Mouse (Mus musculus) liver, adult 2 months (tissue): ENCODE measurements around the gene Myo1g.

Experiments used
- CTCF ChIP-seq: fragments of 200-500 bp; IDR thresholded peaks from 2 replicates; pipeline ENCODE4 v1.5.1; 2011; ENCODE audit warnings: low read depth, low read length, control low read depth
- POLR2A ChIP-seq: fragments of 200-500 bp; IDR thresholded peaks from 2 replicates; pipeline ENCODE4 v1.6.1; 2011; ENCODE audit warnings: low read length, control low read depth; ENCODE audit not compliant: insufficient read depth; ENCODE audit errors: extremely low read depth

GRCm38 (mm10) chr11:6559996-6560395 lies 39.2 kb upstream of the Myo1g start:
- TF ChIP-seq CTCF (no peak), POLR2A (no peak)
